Mouse (Mus musculus) embryo, embryonic 10 days (tissue): ENCODE measurements around the gene Tmem117.

Experiments used
- DNase-seq: peaks from one replicate; pipeline ENCODE4 v3.0.0-alpha.2; 2015; ENCODE audit warnings: low spot score

Tmem117 gene

DNA sequence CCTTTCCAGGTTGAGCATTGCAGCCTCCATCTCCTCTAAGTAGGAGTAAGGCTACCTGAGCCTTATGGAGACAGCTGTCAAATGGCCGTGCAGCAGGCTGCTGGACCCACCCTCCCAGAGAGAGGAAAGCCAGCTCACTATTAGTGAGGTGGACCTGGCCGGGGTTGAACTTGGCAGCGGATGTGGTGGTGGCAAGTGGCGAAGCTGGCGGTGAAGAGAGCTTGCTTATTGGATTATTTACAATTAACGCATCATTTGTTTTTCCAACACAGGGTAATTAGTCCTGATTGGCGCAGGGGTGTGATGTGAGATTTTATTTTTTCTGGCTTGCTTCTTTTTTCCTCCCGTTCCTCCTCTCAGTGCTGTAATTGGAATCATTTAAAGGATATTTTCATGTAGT, 19.4 kb downstream of the Tmem117 start:
- no peak for DNase-seq

GRCm38 (mm10) chr15:94649071-94649765, 20.2 kb downstream of the Tmem117 start:
- no peak for DNase-seq

- no peak for DNase-seq
Measured at GRCm38 (mm10) chr15:94649766-94650120, 20.7 kb downstream of the Tmem117 start.

- DNase-seq = no peak
Measured at GRCm38 (mm10) chr15:94651350-94651749, 22.3 kb downstream of the Tmem117 start.

- no peak for DNase-seq
Measured at GRCm38 (mm10) chr15:94651969-94652842, 23.2 kb downstream of the Tmem117 start.

- DNase-seq = no peak
Measured at GRCm38 (mm10) chr15:94652843-94653206, 23.8 kb downstream of the Tmem117 start.

DNA sequence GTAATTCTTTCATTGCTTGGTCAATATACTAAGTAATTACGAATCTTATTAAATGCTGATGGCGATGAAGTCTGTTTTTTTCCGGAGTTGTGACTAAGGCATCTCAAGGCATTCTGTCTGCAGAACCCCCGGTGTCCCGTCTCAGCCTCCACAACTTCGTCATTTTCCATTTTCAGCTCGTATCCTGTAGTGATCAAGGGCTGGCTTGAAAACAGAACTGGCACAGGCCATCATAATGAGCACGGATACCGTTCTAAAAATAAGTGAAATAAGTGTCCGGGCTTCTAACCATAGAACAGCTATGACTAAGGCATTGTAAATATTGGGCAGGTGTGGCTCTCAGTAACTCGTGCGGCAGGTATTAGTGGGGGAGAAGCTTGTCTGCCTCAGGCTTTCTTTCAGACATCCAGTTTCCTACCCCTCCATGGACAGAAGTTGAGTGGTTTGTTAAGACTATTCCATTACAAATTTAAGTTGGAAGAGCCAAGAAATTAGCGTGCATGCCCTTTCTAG, 26.8 kb downstream of the Tmem117 start:
- no peak for DNase-seq

DNA sequence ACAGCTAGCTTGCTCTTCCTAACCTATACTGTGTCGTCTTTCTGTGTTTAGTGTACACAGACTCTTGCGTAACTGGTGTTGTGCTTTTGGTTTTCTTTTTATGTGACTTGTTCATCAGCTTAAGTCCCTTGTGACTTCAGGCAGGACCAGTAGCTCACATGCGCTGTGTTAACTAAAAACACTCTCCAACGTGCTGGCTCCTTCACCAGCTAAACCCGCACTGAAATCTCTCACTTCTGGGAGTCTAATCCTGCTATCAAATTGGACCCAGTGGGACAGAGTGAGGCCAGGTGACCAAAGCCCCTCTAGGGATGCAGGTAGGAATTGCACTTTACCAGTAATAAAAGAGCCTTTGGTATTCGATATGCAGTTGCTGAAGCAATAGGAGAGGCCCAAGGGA, 28.9 kb downstream of the Tmem117 start:
- no peak for DNase-seq

DNA sequence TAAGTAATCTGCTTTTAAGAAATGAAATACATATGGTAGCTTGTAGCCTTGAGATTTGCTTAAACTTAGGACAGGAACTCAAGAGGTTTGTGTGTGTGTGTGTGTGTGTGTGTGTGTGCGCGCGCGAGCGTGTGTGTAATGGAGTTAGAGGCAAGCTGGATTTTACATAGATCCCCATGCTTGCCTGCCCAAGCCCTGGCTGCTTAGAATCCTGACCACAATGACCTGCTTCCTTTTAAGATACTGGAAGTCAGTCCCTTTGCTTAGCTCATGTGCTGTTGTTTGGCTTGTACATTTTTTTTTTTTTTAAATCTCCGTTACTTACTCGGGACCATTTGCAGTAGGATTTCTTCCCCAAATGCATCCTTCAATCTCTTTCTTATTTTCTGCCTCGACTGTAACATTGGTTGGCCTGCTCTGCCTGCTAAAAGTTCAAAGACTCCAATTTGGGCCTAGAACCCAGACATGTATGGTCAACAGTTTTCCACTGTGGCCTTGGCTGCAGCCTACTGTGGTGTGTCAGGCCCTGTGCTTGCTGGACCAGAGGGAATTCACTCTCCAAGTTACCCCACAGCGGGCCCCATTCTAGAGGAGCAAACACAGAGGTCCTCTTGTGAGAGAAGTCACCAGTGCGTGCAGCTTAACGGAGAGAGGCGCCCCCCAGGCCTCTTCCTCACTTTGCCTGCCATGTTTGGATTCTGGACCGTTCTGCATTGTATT, 29.5 kb downstream of the Tmem117 start:
- DNase-seq = no peak

- DNase-seq = no peak
Measured at GRCm38 (mm10) chr15:94659112-94659437, 30.0 kb downstream of the Tmem117 start.

GRCm38 (mm10) chr15:94660913-94661312, 31.9 kb downstream of the Tmem117 start:
- DNase-seq = no peak

- DNase-seq = peak; percentile 85
Measured at GRCm38 (mm10) chr15:94661398-94661797, 32.4 kb downstream of the Tmem117 start.

DNA sequence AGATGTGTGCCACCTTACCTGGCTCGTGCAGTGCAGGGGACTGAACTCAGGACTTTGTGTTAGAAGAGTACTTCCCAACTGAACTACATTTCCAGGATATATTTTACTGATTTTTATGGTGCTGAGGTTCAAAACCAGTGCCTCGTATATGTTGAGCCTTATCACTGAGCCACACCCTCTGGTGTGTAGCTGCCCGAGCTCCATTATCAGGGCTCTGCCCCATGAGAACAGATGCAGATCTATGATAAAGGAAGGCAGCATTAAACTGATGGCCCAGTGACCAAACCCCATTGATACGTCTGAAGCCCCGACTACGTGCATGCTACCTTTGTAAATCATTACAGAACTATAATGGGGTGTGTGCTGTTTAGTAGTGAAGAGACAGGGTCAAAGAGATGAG, 35.6 kb downstream of the Tmem117 start:
- no peak for DNase-seq

DNA sequence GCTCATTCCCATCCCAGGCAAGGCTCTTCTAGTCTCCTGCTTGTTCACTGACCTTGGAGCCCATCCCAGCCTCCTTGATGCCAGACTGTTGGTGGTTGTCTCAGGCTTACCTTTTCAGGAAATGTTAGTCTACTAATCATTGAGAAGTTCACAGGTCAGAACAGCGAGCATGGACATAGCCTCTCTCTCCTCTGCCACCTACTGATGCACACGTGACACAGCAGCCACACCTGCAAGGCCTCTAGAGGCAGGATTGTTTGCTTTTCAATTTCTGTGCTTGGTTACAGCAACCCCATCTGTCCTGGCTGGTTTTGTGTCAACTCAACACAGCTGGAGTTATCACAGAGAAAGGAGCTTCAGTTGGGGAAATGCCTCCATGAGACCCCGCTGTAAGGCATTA, 52.1 kb downstream of the Tmem117 start:
- no peak for DNase-seq

GRCm38 (mm10) chr15:94684269-94684668, 55.2 kb downstream of the Tmem117 start:
- DNase-seq = no peak

- DNase-seq = no peak
Measured at GRCm38 (mm10) chr15:94687176-94687575, 58.1 kb downstream of the Tmem117 start.

DNA sequence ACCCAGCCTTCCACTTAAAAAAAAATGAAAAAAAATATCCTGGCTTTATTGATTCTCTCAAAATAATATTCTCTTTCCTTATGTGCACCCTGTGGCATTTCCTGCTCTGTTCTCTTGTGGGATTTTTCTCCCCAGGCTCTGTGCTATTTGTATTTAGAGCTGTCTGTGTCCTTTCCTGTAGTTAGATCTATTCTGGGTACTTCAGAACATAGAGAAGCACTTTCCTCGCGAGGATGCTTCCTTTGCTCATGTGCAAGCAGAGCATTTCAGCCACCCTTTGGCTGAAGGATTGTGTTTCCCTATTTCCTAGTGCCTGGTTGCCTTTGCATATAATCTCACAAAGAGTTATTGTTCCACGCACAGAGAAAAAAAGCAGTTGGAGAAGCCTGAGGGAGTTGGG, 58.6 kb downstream of the Tmem117 start:
- DNase-seq = no peak

DNA sequence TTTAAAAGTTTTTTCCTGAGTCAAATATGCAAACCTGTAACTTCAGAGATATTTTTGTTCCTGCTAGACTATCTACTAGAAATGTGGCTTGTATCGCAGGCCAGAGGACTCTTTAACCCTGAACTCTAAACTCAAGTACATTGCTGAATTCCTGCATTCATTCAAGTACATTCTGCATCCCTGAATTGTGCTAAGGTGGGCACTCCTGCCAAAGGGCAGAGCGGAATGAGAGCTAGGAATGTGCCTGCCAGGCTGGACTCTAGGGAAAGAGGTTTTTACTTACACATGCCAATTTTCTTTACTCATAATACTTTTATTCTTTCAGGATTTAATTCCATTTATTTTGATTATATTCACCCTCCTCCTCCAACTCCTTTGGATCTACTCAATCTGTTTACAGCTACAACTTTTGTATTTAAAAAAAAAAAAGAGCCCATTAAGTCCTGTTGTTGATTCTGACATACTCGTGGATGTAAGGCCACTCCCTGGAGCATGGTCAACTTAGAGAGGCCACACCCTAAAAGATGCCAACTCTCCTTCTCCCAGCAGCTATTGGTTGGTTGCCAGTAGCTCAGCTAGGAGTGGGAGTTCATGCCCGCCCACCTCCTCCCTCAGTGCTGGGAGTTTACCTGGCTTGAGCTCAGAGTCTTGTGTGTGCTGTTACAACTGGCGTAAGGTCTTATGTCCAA, 60.3 kb downstream of the Tmem117 start:
- DNase-seq = no peak

DNA sequence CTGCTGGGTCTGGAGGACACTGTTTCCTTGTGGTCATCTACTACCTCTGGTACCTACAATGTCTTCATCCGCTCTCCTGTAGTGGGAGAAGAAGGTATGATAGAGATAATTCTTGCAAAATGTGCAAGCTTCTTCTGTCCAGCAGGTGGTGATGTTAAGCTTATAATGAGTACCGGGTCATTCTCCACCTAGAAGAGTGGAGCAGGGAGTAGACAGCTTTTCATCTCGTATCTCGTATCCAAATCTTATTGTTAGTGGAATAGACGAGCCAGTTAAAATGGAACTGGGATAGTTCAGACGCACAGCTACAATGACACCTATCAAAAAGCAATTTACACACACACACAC, 60.8 kb downstream of the Tmem117 start:
- peak; percentile 34 for DNase-seq

DNA sequence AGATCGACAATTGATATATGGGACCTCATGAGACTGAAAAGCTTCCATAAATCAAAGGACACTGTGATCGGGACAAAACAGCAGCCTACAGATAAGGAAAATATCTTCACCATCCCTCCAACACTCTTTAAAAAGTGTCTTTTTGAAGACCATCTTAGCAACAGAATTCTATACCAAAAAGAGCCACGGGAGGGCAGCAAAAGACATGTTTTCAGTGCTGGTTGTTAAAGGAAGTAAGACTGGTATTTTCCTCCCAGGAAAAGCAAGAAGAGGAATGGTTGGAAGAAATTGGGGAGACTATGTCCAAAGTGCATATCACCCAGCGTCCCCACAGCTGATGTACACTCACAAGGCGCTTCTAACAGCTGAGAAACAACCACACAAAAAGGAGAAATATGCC, 93.7 kb downstream of the Tmem117 start:
- DNase-seq = peak; percentile 53

- no peak for DNase-seq
Measured at GRCm38 (mm10) chr15:94732104-94732503, 103.1 kb downstream of the Tmem117 start.

DNA sequence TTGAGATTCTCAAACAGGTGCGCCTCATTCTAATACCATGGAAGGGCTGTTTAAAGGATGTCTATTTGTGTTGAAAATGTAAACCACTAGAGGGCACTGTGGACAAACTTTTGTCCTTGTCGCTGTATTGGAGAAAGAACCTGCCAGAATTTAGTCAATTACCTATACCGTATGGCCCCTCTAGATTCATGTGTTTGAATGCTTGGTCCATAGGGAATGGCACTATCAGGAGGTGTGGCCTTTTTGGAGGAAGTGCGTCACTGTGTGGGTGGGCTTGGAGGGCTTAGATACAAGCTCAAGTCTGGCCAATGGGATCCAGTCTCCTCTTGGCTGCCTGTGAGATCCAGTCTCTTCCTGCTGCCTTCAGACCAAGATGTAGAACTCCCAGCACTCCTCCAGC, 140.2 kb downstream of the Tmem117 start:
- peak; percentile 74 for DNase-seq
